Mouse (Mus musculus) kidney, embryonic 14.5 days (tissue): ENCODE data around the gene Znrf2. TPM values are rescaled to one million over a fixed set of nuclear protein-coding genes. Genes with fewer than 3 reads are reported as not detected.

Source experiments
- ATAC-seq: fragments of 200-750 bp; cut with Nextera tagmentation; 2 replicates; pipeline ENCODE4 v1.8.0; 2017; ENCODE audit warnings: moderate number of reproducible peaks, mild to moderate bottlenecking, moderate TSS enrichment, moderate library complexity; ENCODE audit not compliant: low FRiP score, low TSS enrichment
- H3K27ac ChIP-seq: fragments of 300-500 bp; sonication (generic); 2 replicates; pipeline ENCODE4 v1.5.1; 2014; ENCODE audit warnings: low read depth, mild to moderate bottlenecking, low read length, moderate library complexity, mixed read lengths
- H3K27me3 ChIP-seq: fragments of 300-500 bp; sonication (generic); 2 replicates; pipeline ENCODE4 v1.6.1; 2014; ENCODE audit warnings: mild to moderate bottlenecking, low read length; ENCODE audit not compliant: control insufficient read depth, insufficient read depth
- H3K36me3 ChIP-seq: fragments of 300-500 bp; sonication (generic); 2 replicates; pipeline ENCODE4 v1.6.1; 2014; ENCODE audit warnings: low read length, mixed read lengths; ENCODE audit not compliant: control insufficient read depth, insufficient read depth
- H3K4me1 ChIP-seq: fragments of 300-500 bp; sonication (generic); 2 replicates; pipeline ENCODE4 v1.6.1; 2014; ENCODE audit warnings: low read length, mixed read lengths; ENCODE audit not compliant: control insufficient read depth, insufficient read depth
- H3K4me2 ChIP-seq: fragments of 300-500 bp; sonication (generic); replicated peaks from 2 replicates; pipeline ENCODE4 v1.6.1; 2014; ENCODE audit warnings: low read depth, mild to moderate bottlenecking, low read length
- H3K4me3 ChIP-seq: fragments of 300-500 bp; sonication (generic); 2 replicates; pipeline ENCODE4 v1.5.1; 2014; ENCODE audit warnings: mild to moderate bottlenecking, low read length
- H3K9ac ChIP-seq: fragments of 300-500 bp; sonication (generic); 2 replicates; pipeline ENCODE4 v1.6.1; 2014; ENCODE audit warnings: low read depth, mild to moderate bottlenecking, low read length, moderate library complexity
- H3K9me3 ChIP-seq: fragments of 300-500 bp; sonication (generic); 2 replicates; pipeline ENCODE4 v1.6.1; 2016; ENCODE audit warnings: low read length; ENCODE audit not compliant: control insufficient read depth
- WGBS: fragments of 180-500 bp; shearing (Covaris S2); extraction: QIAGEN DNeasy Blood & Tissue Kit; methylation state at CpG from one replicate; pipeline ENCODE4 v1.1.7; 2014; 5-methylcytosine and 5-hydroxymethylcytosine counted together
- polyA plus RNA-seq: library from polyadenylated mRNA; unstranded; fragments of >200 nt; fragmentation: Nextera tagmentation; extraction: Ambion mirVana; gene quantifications from 2 replicates; pipeline ENCODE4 v1.2.1, GENCODE M21; 2014

Znrf2 gene
- polyA plus RNA-seq, 1 experiment from 2014 or later: 4.5 TPM

GRCm38 (mm10) chr6:54876782-54877181, 60.1 kb downstream of the Znrf2 start:
- Histone ChIP-seq H3K27ac (no peak overlapping the region), H3K27me3 (no peaks in the 10 kb centered on the region), H3K4me2 (no peak overlapping the region), H3K4me3 (no peak overlapping the region), H3K4me1 (no peaks in the 10 kb centered on the region), H3K36me3 (no peaks in the 10 kb centered on the region), H3K9ac (no peak overlapping the region), H3K9me3 (no peaks in the 10 kb centered on the region)
- ATAC-seq: no peak
- 47% methylated on average over 5 of the region's 5 CpGs for WGBS

GRCm38 (mm10) chr6:54877651-54878050, 60.9 kb downstream of the Znrf2 start:
- no peak overlapping the region for H3K9ac ChIP-seq
- no peaks in the 10 kb centered on the region for H3K36me3 ChIP-seq
- no peaks in the 10 kb centered on the region for H3K9me3 ChIP-seq
- ATAC-seq: no peak
- no peaks in the 10 kb centered on the region for H3K4me1 ChIP-seq
- WGBS: 82% methylated on average over 3 of the region's 3 CpGs
- H3K4me3 ChIP-seq: no peak overlapping the region
- H3K27me3 ChIP-seq: no peaks in the 10 kb centered on the region
- no peak overlapping the region for H3K4me2 ChIP-seq
- no peak overlapping the region for H3K27ac ChIP-seq

GRCm38 (mm10) chr6:54878546-54878945, 61.8 kb downstream of the Znrf2 start:
- no peak overlapping the region for H3K27ac ChIP-seq
- no peaks in the 10 kb centered on the region for H3K4me1 ChIP-seq
- H3K9me3 ChIP-seq: no peaks in the 10 kb centered on the region
- no peak for ATAC-seq
- no peaks in the 10 kb centered on the region for H3K36me3 ChIP-seq
- H3K4me3 ChIP-seq: no peak overlapping the region
- H3K27me3 ChIP-seq: no peaks in the 10 kb centered on the region
- no peak overlapping the region for H3K9ac ChIP-seq
- no peak overlapping the region for H3K4me2 ChIP-seq

- Histone ChIP-seq H3K4me3 (no peak overlapping the region), H3K27ac (no peak overlapping the region), H3K27me3 (no peaks in the 10 kb centered on the region), H3K4me1 (no peaks in the 10 kb centered on the region), H3K36me3 (no peaks in the 10 kb centered on the region; the same call in 1 of the 2 replicates), H3K9ac (no peak overlapping the region), H3K4me2 (no peak overlapping the region), H3K9me3 (no peaks in the 10 kb centered on the region)
- WGBS: 94% methylated on average over 4 of the region's 4 CpGs
- ATAC-seq: no peak
Observed at GRCm38 (mm10) chr6:54880086-54880485, 63.4 kb downstream of the Znrf2 start.

GRCm38 (mm10) chr6:54883424-54883823, 66.7 kb downstream of the Znrf2 start:
- no peaks in the 10 kb centered on the region for H3K9me3 ChIP-seq
- WGBS: 61% methylated on average over 2 of the region's 2 CpGs
- no peaks in the 10 kb centered on the region for H3K27me3 ChIP-seq
- no peak overlapping the region for H3K4me3 ChIP-seq
- no peak for ATAC-seq
- H3K36me3 ChIP-seq: no peaks in the 10 kb centered on the region; the same call in 1 of the 2 replicates
- no peak overlapping the region for H3K9ac ChIP-seq
- H3K4me2 ChIP-seq: no peak overlapping the region
- no peak overlapping the region for H3K27ac ChIP-seq
- H3K4me1 ChIP-seq: peaks cover 4% of the 10 kb centered on the region; the same call in 1 of the 2 replicates

- Histone ChIP-seq H3K27ac (no peak overlapping the region), H3K36me3 (no peaks in the 10 kb centered on the region; the same call in 1 of the 2 replicates), H3K27me3 (no peaks in the 10 kb centered on the region), H3K4me2 (no peak overlapping the region), H3K9ac (no peak overlapping the region), H3K4me3 (no peak overlapping the region), H3K4me1 (peaks cover 4% of the 10 kb centered on the region; the same call in 1 of the 2 replicates), H3K9me3 (no peaks in the 10 kb centered on the region)
- no peak for ATAC-seq
- whole genome bisulfite sequencing: 67% methylated on average over 7 of the region's 7 CpGs
Observed at GRCm38 (mm10) chr6:54886195-54886594, 69.5 kb downstream of the Znrf2 start.

- Histone ChIP-seq H3K4me3 (no peak overlapping the region), H3K4me2 (no peak overlapping the region), H3K9me3 (no peaks in the 10 kb centered on the region), H3K36me3 (no peaks in the 10 kb centered on the region; the same call in 1 of the 2 replicates), H3K27ac (no peak overlapping the region), H3K4me1 (peaks cover 4% of the 10 kb centered on the region; the same call in 1 of the 2 replicates), H3K27me3 (no peaks in the 10 kb centered on the region), H3K9ac (no peak overlapping the region)
- ATAC-seq: no peak
- 90% methylated on average over 9 of the region's 9 CpGs for WGBS
Observed at GRCm38 (mm10) chr6:54890221-54890620, 73.5 kb downstream of the Znrf2 start.

GRCm38 (mm10) chr6:54891384-54891783, 74.7 kb downstream of the Znrf2 start:
- Histone ChIP-seq H3K27ac (no peak overlapping the region), H3K36me3 (no peaks in the 10 kb centered on the region), H3K27me3 (no peaks in the 10 kb centered on the region), H3K4me1 (peaks cover 4% of the 10 kb centered on the region; the same call in 1 of the 2 replicates), H3K9me3 (no peaks in the 10 kb centered on the region), H3K4me3 (no peak overlapping the region), H3K4me2 (no peak overlapping the region), H3K9ac (no peak overlapping the region)
- 81% methylated on average over 3 of the region's 3 CpGs for WGBS
- ATAC-seq: no peak

- Histone ChIP-seq H3K4me3 (no peak overlapping the region), H3K4me1 (no peaks in the 10 kb centered on the region), H3K9ac (no peak overlapping the region), H3K9me3 (no peaks in the 10 kb centered on the region), H3K27me3 (no peaks in the 10 kb centered on the region), H3K27ac (no peak overlapping the region), H3K4me2 (no peak overlapping the region), H3K36me3 (no peaks in the 10 kb centered on the region)
- ATAC-seq: no peak
- WGBS: 87% methylated on average over 2 of the region's 2 CpGs
Observed at GRCm38 (mm10) chr6:54900256-54900655, 83.5 kb downstream of the Znrf2 start.
